Mouse (Mus musculus): ENCODE measurements at regions not wholly inside any gene's neighbourhood (a gene's known extent, or its start where the extent isn't known, plus 50 kb on each side); places are given as distances from the start of the nearest gene placed in this dataset.

DNA sequence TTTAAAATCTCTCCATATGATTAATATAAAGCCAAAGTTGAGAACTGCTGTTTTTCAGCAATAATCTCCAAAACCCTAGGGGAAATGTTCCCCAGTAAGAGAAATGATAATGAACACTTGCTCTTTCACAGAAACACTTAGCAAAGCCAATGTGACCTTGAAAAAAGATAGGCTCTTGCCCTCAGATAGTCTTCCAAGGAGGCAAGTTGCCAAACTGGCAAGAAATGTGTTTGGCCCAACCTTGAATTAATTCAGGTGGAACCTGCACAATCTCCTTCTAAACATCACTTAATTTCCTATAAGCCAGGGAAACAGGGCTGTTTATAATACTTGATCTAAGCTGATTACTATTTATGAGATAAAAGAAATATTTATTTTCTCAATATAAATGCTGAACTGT, 244.0 kb upstream of the Gnaz start:
- DNase-seq (ENCODE audit: low spot score in 2 of 2): no peak

DNA sequence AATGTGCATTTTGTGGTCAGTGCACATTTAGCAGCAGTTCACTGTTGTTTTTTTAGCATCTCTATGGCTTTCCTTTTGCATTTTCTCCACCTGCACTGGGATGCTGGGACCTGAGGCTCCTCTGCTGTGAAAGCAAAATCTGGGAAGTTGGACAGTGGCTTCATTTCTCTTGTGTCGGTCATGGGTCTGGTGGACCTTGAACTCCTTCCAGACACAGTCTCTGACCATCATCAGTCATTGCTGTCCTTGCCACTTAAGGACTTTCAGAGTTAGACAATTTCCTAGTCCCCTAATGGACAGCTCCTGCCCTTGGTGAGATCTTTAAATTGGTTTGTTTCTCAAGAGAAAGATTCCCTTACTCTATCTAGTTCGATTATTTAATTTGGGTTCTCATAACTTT, 217.5 kb upstream of the Gnaz start:
- DNase-seq (ENCODE audit: low spot score in 2 of 2): no peak

DNA sequence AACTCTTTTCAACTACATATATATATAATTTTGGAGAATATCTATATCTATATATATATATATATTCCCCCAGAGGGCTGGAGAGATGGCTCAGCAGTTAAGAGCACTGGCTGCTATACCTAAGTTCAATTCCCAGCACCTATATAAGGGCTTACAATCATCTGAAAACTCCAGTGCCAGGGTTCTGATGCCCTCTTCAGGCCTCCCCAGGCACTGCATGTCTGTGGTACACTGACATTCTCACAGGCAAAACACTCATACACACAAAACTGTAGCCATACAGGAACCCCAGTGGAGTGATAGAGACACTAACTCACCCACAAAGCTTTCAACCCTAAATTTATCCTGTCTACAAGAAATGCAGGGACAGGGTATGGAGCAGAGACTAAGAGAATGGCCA, 216.1 kb upstream of the Gnaz start:
- no peak for DNase-seq (ENCODE audit: low spot score in 2 of 2)

DNA sequence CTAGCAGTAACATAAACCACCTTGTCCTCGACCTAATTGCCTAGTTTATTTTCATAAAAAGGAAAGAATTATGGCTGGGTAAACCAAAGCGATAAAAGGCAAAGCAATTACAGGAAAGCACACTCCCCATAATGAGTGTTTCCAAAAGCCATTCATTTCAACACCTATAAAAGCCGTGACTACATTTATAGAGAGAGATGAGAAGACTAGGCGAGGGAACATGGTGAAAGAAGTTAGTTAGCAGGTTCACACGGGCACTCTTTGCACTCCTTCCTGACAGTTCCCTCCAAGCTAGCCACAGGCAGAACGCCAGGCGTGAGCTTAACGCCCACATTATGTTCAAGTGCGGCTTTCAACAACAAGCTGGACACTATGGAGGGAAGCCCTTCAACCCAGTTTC, 206.2 kb upstream of the Gnaz start:
- no peak for DNase-seq (ENCODE audit: low spot score in 2 of 2)

DNA sequence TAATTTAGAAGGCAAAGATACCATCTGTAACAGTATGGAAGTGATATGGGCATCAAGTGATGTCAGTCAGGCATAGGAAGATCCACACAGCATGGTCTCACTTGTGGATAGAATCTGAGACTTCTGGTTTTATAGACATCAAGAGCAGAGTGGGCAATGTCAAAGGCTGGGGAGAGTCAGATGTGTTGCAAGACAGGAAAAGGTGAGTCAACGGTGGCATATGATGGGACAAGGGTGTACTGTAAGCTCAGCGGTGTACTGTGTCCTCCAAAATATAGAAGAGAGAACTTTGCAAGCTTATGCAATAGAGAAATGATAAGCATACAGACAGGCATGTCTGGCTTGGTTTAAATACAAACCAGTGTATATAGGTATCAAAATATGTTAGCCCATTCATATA, 177.7 kb upstream of the Gnaz start:
- no peak for DNase-seq (ENCODE audit: low spot score in 2 of 2)

DNA sequence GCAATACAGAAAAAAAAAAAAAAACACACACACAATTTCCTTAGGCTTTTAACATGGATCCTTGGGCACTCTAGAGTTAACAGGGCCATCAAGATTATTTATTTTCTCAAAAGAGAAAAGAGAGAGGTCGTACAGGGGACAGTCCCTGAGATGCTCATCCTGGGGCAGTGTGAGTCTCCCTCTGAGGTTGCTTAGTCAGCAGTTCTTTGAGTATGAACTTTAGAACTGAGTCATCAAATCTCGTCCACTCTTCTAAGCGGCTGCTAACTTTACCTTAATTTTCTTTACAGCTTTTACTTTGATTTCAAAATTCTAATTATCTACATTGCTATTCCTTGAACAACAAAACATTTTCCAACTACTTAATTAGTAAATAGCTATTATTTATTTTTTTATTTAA, 177.0 kb upstream of the Gnaz start:
- no peak for DNase-seq (ENCODE audit: low spot score in 2 of 2)

DNA sequence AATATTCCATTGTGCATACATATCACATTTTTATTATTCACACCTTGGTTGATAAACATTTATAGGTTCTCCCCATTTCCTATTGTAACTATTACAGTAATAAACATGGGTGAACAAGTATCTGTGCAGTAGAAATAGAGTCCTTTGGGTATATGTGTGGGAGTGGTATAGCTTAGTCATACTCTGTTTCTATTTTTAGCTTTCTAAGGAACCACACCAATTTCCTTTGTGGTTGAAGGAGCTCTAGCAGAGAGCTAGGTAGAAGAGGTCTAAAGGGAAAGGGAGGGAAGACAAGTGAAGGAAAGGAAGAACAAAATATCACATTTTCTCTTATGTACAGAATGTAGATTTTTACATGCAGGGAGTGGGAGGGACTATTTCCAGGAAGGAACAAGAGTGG, 143.6 kb upstream of the Gnaz start:
- no peak for DNase-seq (ENCODE audit: low spot score in 2 of 2)

DNA sequence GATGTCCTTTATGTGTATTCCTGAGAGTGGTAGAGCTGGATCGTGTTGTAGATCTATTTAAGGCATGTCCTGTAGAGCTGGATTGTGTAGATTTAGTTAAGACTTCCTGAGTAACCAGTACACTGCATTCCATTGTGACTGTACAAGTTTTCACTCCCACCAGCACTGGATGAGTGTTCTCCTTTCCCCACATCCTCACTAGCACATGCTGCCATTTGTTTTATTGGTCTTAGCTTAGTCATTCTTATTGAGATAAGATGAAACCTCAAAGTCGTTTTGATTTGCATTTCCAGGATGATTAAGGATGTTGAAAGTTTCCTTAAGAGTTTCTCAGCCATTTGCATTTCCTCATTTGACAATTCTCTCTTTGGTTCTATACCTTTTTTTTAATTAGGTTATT, 132.6 kb upstream of the Gnaz start:
- DNase-seq (ENCODE audit: low spot score in 2 of 2): no peak

DNA sequence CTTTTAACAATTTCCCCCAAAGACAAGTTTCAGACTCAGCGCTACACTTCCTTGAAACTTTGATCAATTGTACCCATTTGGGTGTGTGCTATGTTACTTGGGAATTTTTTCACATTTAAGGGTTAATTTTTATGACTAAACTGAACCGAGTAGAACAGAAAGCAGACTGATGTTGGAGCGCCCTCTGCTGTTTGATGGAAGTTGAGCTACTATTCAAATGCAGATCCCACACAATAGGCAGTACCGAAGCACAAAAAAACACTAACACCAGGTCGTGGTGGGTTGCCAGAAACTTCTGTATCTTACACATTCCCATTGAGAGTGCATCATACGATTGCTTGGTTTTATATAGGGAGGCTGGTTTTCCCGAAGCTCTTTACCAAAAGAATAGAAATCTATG, 118.6 kb upstream of the Gnaz start:
- peak; percentile 75 to 81 for DNase-seq (ENCODE audit: low spot score in 2 of 2)

DNA sequence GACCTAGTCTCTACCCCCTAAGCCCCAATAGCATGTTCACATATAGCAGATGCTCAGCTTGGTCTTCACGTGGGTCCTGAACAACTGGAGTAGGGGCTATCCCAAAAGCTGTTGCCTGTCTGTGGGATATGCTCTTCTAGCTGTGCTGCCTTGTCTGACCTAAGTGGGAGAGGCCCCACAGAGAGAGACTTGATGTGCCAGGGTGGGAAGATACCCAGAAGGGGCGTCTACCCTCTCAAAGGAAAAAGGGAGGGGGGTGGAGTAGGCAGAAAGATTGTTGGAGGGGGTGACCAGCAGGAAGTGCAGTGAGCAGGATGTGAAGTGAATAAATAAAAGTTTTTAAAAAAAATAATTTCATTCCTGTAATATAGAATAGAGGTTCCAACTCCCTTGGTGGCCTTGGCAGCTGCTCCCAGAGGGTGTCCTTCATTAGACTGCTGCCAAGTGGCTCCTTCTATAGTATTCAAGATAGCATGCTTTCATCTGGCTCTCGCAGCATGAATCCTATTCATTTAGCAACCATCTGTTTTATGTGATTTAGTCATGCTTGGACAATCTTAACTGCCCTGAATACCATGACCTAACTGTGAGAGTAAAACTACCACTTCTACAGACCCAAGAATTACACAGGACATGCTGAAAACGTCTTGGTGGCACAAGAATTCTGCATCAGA, 111.8 kb upstream of the Gnaz start:
- DNase-seq (ENCODE audit: low spot score in 2 of 2): peak in 1 of 2 experiments; percentile 59

Measured in cerebellum, postnatal 4 days (tissue).